Mouse (Mus musculus) olfactory bulb, adult 2 months (tissue): ENCODE measurements around the gene Dnah2. TPM values are rescaled to one million over a fixed set of nuclear protein-coding genes. Genes with fewer than 3 reads are reported as not detected.

Source experiments
- H3K27ac ChIP-seq: fragments of 200-500 bp; 2 replicates; pipeline ENCODE4 v1.5.1; 2012; ENCODE audit warnings: low read depth, low read length; ENCODE audit not compliant: insufficient read depth
- H3K4me1 ChIP-seq: fragments of 200-500 bp; 2 replicates; pipeline ENCODE4 v1.6.1; 2012; ENCODE audit warnings: low read length; ENCODE audit not compliant: control insufficient read depth, insufficient read depth
- H3K4me3 ChIP-seq: fragments of 200-500 bp; 2 replicates; pipeline ENCODE4 v1.5.1; 2012; ENCODE audit warnings: mild to moderate bottlenecking, low read depth, low read length, moderate library complexity; ENCODE audit not compliant: insufficient read depth
- CTCF ChIP-seq: fragments of 200-500 bp; IDR thresholded peaks from 2 replicates; pipeline ENCODE4 v1.5.1; 2012; ENCODE audit warnings: low read depth, mild to moderate bottlenecking, low read length, moderate library complexity; ENCODE audit not compliant: insufficient read depth
- POLR2A ChIP-seq: fragments of 200-500 bp; IDR thresholded peaks from 2 replicates; pipeline ENCODE4 v1.6.1; 2012; ENCODE audit warnings: mild to moderate bottlenecking, low read depth, low read length, moderate library complexity; ENCODE audit not compliant: insufficient read depth
- WGBS: fragments of 180-500 bp; shearing (Covaris S2); methylation state at CpG from one replicate; pipeline ENCODE4 v1.1.7; 2018; 5-methylcytosine and 5-hydroxymethylcytosine counted together
- polyA plus RNA-seq: library from polyadenylated mRNA; stranded (reverse); fragments of >200 nt; gene quantifications from 2 replicates; pipeline ENCODE4 v1.2.4, GENCODE M21; 2012; ENCODE audit warnings: low replicate concordance; ENCODE audit not compliant: missing spikeins, insufficient read depth, insufficient read length

The Dnah2 gene
- polyA plus RNA-seq, 1 experiment: not detected

DNA sequence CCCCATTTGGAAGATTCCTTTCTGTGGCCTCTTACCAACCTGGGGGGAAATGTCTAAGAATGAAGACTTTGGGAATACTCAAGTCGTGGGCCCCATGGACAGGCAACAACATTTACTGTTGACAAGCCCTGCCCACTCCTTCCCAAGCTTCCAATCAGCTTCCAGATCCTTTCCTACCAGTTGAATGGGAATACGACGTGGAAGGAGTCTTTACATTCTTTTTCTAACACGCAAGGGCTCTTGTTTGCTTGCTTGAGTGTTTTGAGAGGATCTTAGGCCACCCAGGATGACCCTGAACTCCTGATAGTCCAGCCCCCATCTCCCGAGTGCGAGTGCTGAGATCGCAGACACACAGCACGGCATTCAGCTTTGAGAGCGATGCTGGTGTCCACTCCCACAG lies 47.4 kb downstream of the Dnah2 start:
- 60% methylated on average over 9 of the region's 9 CpGs for WGBS
- H3K27ac ChIP-seq: no peak overlapping the region
- H3K4me3 ChIP-seq: no peak overlapping the region
- TF ChIP-seq CTCF (no peak), POLR2A (no peak)
- H3K4me1 ChIP-seq: no peaks in the 10 kb centered on the region

DNA sequence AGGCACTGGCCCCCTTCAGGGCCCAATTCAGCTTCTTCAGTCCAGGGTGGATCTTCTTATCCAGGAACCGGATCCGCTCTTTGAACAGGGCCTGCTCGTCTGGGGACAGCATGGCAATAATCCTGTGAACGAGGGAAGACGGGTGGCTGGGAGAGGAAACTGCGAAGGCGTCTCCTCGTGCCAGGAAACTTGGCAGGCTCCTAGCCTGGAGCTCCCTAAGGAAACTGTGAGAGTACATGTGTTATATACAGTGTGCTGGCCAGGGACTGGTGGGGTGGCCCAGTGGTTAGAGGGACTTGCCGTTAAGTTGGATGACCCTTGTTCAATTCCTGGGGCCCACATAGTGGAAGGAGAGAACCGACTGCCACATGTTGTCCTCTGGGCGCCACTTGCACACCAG lies 49.8 kb downstream of the Dnah2 start:
- no peaks in the 10 kb centered on the region for H3K4me1 ChIP-seq
- no peak overlapping the region for H3K27ac ChIP-seq
- H3K4me3 ChIP-seq: no peak overlapping the region
- TF ChIP-seq POLR2A (no peak), CTCF (no peak)
- 86% methylated on average over 11 of the region's 11 CpGs for WGBS

DNA sequence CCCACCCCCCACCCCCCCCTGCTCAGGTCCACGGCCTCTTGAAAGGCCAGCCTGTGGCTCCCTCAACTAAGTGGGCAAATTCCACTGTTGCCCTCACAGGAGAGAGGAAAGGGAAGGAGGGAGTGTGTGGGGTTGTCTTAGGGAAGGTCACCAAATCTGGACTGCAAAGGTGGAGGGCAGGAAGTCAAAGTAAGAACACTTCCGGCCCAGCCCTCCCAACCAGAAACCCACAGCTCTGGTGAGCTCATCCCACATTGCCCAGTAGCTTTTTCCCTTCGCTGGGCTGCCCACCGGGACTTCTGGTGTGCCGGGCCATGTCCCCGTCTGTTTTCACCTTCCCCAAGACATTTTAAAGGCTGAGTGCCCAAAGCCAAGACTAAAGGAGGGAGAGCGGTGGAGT lies 57.2 kb downstream of the Dnah2 start:
- H3K4me3 ChIP-seq: no peak overlapping the region
- H3K27ac ChIP-seq: no peak overlapping the region
- no peak for TF ChIP-seq CTCF
- no peak for TF ChIP-seq POLR2A
- H3K4me1 ChIP-seq: no peaks in the 10 kb centered on the region
- 78% methylated on average over 7 of the region's 7 CpGs for WGBS

DNA sequence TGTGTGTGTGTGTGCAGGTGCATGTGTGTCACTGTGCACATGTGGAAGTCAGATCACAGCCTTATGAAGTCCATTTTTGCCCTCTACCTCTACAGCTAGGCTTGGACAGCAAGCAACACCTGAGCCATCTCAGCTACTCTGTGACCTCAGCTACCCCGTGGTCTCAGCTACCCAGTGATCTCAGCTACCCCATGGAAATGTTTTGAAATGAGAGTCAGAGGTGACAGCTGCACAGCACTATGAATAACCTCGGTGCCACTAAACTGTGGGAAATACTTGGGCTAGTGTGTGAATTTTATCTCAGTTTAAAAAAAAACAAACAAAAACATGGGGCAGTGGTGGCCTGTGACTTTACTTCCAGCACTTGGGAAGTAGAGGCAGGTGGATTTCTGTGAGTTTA lies 58.0 kb downstream of the Dnah2 start:
- H3K4me1 ChIP-seq: no peaks in the 10 kb centered on the region
- H3K4me3 ChIP-seq: no peak overlapping the region
- H3K27ac ChIP-seq: no peak overlapping the region
- 81% methylated on average over 2 of the region's 2 CpGs for WGBS
- TF ChIP-seq POLR2A (no peak), CTCF (no peak)

DNA sequence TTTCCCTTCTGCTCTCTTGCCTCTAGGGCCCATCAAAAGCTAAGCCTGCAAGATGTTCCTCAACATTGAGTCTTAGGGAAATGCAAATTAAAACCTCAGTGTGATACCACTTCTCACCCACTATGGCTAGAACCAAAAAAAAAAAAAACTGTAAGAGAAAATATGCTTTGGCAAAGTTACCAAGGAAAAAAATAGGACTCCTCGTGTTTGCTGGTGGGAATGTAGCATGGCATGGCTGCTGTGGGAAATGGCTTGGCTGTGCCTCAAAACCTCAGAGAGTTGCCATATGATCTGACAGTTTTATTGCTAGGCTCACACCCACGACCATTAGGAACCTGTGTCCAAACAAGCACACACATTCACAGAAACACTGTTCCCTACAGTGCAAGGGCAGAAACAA lies 61.4 kb downstream of the Dnah2 start:
- TF ChIP-seq CTCF (no peak), POLR2A (no peak)
- H3K4me3 ChIP-seq: no peak overlapping the region
- WGBS: 66% methylated on average over 2 of the region's 2 CpGs
- H3K27ac ChIP-seq: no peak overlapping the region
- no peaks in the 10 kb centered on the region for H3K4me1 ChIP-seq

DNA sequence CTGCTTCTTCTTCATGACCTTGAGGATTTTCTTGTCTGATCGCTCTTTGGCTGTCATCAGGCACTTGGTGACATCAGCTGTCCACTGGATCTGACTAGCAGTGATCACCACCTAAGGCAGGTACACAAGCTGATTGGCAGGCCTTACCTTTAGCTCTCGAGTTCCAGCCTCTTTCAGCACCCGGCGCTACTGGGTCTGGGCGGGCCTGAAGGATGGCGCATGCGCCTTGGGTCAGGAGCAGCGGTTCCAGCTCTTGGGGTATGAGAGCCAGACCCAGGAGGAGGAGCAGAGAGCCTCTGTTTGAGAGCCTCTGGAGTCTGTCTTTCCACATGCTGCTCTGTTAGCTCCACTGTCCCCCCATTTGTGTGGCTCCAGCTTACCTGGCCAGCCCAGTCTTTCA lies 71.3 kb downstream of the Dnah2 start:
- TF ChIP-seq CTCF (no peak), POLR2A (no peak)
- no peak overlapping the region for H3K27ac ChIP-seq
- 88% methylated on average over 8 of the region's 8 CpGs for WGBS
- H3K4me1 ChIP-seq: no peaks in the 10 kb centered on the region
- H3K4me3 ChIP-seq: no peak overlapping the region

- 92% methylated on average over 10 of the region's 10 CpGs for WGBS
These were observed 72.1 kb downstream of the Dnah2 start for GRCm38 (mm10) chr11:69476802-69477201.

GRCm38 (mm10) chr11:69474737-69475136 lies 74.2 kb downstream of the Dnah2 start:
- Histone ChIP-seq H3K27ac (no peak overlapping the region), H3K4me3 (no peak overlapping the region), H3K4me1 (peaks cover 5% of the 10 kb centered on the region)
- TF ChIP-seq CTCF (no peak), POLR2A (no peak)
- WGBS: 68% methylated on average over 5 of the region's 5 CpGs

More at GRCm38 (mm10) chr11:69476802-69477201, 72.1 kb downstream of the Dnah2 start:
- Histone ChIP-seq H3K27ac (no peak overlapping the region), H3K4me1 (peaks cover under 1% of the 10 kb centered on the region; the same call in 1 of the 2 replicates), H3K4me3 (no peak overlapping the region)
- TF ChIP-seq CTCF: no peak
- no peak for TF ChIP-seq POLR2A

DNA sequence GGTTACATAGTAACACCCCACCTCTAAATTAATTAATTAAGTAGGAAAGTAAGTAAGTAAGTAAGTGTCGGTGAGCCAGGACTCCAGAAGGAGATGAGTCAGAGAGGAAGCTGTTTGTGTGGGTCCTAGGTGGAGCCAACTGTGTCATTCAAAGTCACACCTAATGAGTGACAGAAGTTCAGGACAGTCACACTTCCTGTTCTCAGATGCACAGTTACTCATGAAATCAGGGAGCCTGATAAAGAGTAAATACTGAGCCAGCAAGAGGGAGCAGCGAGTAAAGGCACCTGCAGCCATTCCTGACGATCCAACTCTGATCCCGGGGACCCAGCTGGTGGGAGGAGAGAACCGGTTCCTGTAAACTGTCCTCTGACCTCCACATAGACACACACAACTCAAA lies 76.2 kb downstream of the Dnah2 start:
- Histone ChIP-seq H3K4me3 (no peak overlapping the region), H3K27ac (no peak overlapping the region), H3K4me1 (peaks cover 5% of the 10 kb centered on the region)
- WGBS: 76% methylated on average over 5 of the region's 5 CpGs
- TF ChIP-seq POLR2A (no peak), CTCF (no peak)

DNA sequence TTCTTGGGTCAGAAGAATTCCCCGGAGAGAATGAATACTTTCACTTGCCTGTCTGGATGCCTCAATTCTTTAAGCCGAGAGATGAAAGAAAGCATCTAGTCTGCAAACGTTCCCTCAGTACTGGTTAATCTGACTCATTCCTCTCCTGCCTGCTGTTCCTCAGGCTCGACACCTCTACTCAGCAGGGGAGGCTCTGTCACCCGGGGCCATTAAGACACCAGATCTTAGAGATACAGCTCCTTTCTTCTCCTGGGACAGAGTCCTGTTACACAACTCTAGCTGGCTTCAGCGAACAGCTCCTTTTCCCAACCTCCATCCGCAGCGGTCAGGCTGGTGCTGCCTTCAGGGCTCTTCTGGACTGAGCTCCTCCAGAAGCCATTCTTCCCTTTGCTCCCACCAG lies 77.4 kb downstream of the Dnah2 start:
- 32% methylated on average over 8 of the region's 8 CpGs for WGBS
- H3K4me1 ChIP-seq: peaks cover 5% of the 10 kb centered on the region
- TF ChIP-seq CTCF: no peak
- no peak for TF ChIP-seq POLR2A

More for the DNA sequence above, 77.4 kb downstream of the Dnah2 start:
- Histone ChIP-seq H3K4me3 (no peak overlapping the region), H3K27ac (no peak overlapping the region)
